Mouse (Mus musculus): ENCODE measurements around the gene Hrh1. TPM values are rescaled to one million over a fixed set of nuclear protein-coding genes. Genes with fewer than 3 reads are reported as not detected.

The Hrh1 gene
- polyA plus RNA-seq, 1 experiment from 2014 or later: not detected

- peaks cover 15% of the 10 kb centered on the region; the same call in 1 of the 2 replicates for H3K4me1 ChIP-seq
- ATAC-seq (ENCODE audit: extremely low read depth, insufficient number of reproducible peaks, low FRiP score, low TSS enrichment): no peak
- H3K27me3 ChIP-seq (replicated peaks): 0 out of 2 replicates have a peak, but pooled peaks cover 4% of the 10 kb centered on the region
- H3K9ac ChIP-seq: no peak overlapping the region
- WGBS: 70% methylated on average over 5 of the region's 5 CpGs
- no peak overlapping the region for H3K27ac ChIP-seq (replicated peaks)
- H3K4me2 ChIP-seq: no peak overlapping the region
- peaks cover 2% of the 10 kb centered on the region; the same call in 1 of the 2 replicates for H3K9me3 ChIP-seq
- no peaks in the 10 kb centered on the region for H3K36me3 ChIP-seq
- H3K4me3 ChIP-seq: no peak overlapping the region
These were observed 36.8 kb downstream of the Hrh1 start for GRCm38 (mm10) chr6:114434524-114434923.

- H3K36me3 ChIP-seq: no peaks in the 10 kb centered on the region
- H3K4me3 ChIP-seq: no peak overlapping the region
- whole genome bisulfite sequencing: 47% methylated on average over 2 of the region's 2 CpGs
- H3K27me3 ChIP-seq (replicated peaks): 0 out of 2 replicates have a peak, but pooled peaks cover 2% of the 10 kb centered on the region
- no peak overlapping the region for H3K4me2 ChIP-seq
- H3K9ac ChIP-seq: no peak overlapping the region
- no peaks in the 10 kb centered on the region for H3K4me1 ChIP-seq
- no peak for ATAC-seq (ENCODE audit: extremely low read depth, insufficient number of reproducible peaks, low FRiP score, low TSS enrichment)
- H3K9me3 ChIP-seq: peaks cover 11% of the 10 kb centered on the region
- H3K27ac ChIP-seq (replicated peaks): no peak overlapping the region
These were observed 42.6 kb downstream of the Hrh1 start for GRCm38 (mm10) chr6:114440302-114440701.

- no peak overlapping the region for H3K27ac ChIP-seq (replicated peaks)
- no peaks in the 10 kb centered on the region for H3K4me1 ChIP-seq
- no peak for ATAC-seq (ENCODE audit: extremely low read depth, insufficient number of reproducible peaks, low FRiP score, low TSS enrichment)
- no peak overlapping the region for H3K9ac ChIP-seq
- H3K4me3 ChIP-seq: no peak overlapping the region
- 46% methylated on average over 10 of the region's 10 CpGs for whole genome bisulfite sequencing
- H3K9me3 ChIP-seq: peaks cover 11% of the 10 kb centered on the region
- H3K36me3 ChIP-seq: no peaks in the 10 kb centered on the region
- H3K4me2 ChIP-seq: no peak overlapping the region
- H3K27me3 ChIP-seq (replicated peaks): no peaks in the 10 kb centered on the region
These were observed 43.2 kb downstream of the Hrh1 start for GRCm38 (mm10) chr6:114440788-114441453.

GRCm38 (mm10) chr6:114444247-114444844 is 46.6 kb downstream of the Hrh1 start:
- Histone ChIP-seq H3K4me1 (no peaks in the 10 kb centered on the region), H3K4me3 (no peak overlapping the region), H3K27ac (replicated peaks) (no peak overlapping the region), H3K9me3 (peaks cover 11% of the 10 kb centered on the region), H3K36me3 (no peaks in the 10 kb centered on the region), H3K27me3 (replicated peaks) (0 out of 2 replicates have a peak, but pooled peaks cover 20% of the 10 kb centered on the region), H3K4me2 (no peak overlapping the region), H3K9ac (no peak overlapping the region)
- WGBS: 86% methylated on average over 1 of the region's 1 CpGs
- ATAC-seq (ENCODE audit: extremely low read depth, insufficient number of reproducible peaks, low FRiP score, low TSS enrichment): no peak

- H3K27me3 ChIP-seq (replicated peaks): 0 out of 2 replicates have a peak, but pooled peaks cover 20% of the 10 kb centered on the region
- no peaks in the 10 kb centered on the region for H3K36me3 ChIP-seq
- no peak overlapping the region for H3K4me2 ChIP-seq
- no peak overlapping the region for H3K27ac ChIP-seq (replicated peaks)
- no peak for ATAC-seq (ENCODE audit: extremely low read depth, insufficient number of reproducible peaks, low FRiP score, low TSS enrichment)
- no peak overlapping the region for H3K9ac ChIP-seq
- H3K4me3 ChIP-seq: no peak overlapping the region
- H3K9me3 ChIP-seq: peaks cover 4% of the 10 kb centered on the region; the same call in 1 of the 2 replicates
- WGBS: 57% methylated on average over 3 of the region's 3 CpGs
- H3K4me1 ChIP-seq: no peaks in the 10 kb centered on the region
These were observed 47.2 kb downstream of the Hrh1 start for GRCm38 (mm10) chr6:114444976-114445375.

- Histone ChIP-seq H3K9me3 (no peaks in the 10 kb centered on the region), H3K4me2 (no peak overlapping the region), H3K27ac (replicated peaks) (no peak overlapping the region), H3K27me3 (replicated peaks) (0 out of 2 replicates have a peak, but pooled peaks cover 20% of the 10 kb centered on the region), H3K9ac (no peak overlapping the region), H3K4me1 (peaks cover 6% of the 10 kb centered on the region), H3K36me3 (no peaks in the 10 kb centered on the region), H3K4me3 (no peak overlapping the region)
- 50% methylated on average over 9 of the region's 9 CpGs for WGBS
- ATAC-seq (ENCODE audit: extremely low read depth, insufficient number of reproducible peaks, low FRiP score, low TSS enrichment): no peak
These were observed 51.2 kb downstream of the Hrh1 start for GRCm38 (mm10) chr6:114448888-114449287.

- no peaks in the 10 kb centered on the region for H3K36me3 ChIP-seq
- no peak overlapping the region for H3K4me2 ChIP-seq
- H3K9ac ChIP-seq: no peak overlapping the region
- WGBS: 83% methylated on average over 4 of the region's 4 CpGs
- peaks cover 12% of the 10 kb centered on the region for H3K4me1 ChIP-seq
- H3K4me3 ChIP-seq: no peak overlapping the region
- no peaks in the 10 kb centered on the region for H3K27me3 ChIP-seq (replicated peaks)
- no peak overlapping the region for H3K27ac ChIP-seq (replicated peaks)
- 0 out of 2 replicates have a peak, but pooled peaks cover 4% of the 10 kb centered on the region for H3K9me3 ChIP-seq
- no peak for ATAC-seq (ENCODE audit: extremely low read depth, insufficient number of reproducible peaks, low FRiP score, low TSS enrichment)
These were observed 57.5 kb downstream of the Hrh1 start for GRCm38 (mm10) chr6:114455267-114455666.

- H3K9me3 ChIP-seq: peaks cover 8% of the 10 kb centered on the region; the same call in 1 of the 2 replicates
- H3K4me1 ChIP-seq: peaks cover 12% of the 10 kb centered on the region
- H3K4me2 ChIP-seq: no peak overlapping the region
- no peaks in the 10 kb centered on the region for H3K27me3 ChIP-seq (replicated peaks)
- ATAC-seq (ENCODE audit: extremely low read depth, insufficient number of reproducible peaks, low FRiP score, low TSS enrichment): no peak
- no peak overlapping the region for H3K9ac ChIP-seq
- no peak overlapping the region for H3K27ac ChIP-seq (replicated peaks)
- H3K36me3 ChIP-seq: no peaks in the 10 kb centered on the region
- WGBS: 55% methylated on average over 12 of the region's 12 CpGs
- no peak overlapping the region for H3K4me3 ChIP-seq
These were observed 58.7 kb downstream of the Hrh1 start for GRCm38 (mm10) chr6:114456255-114457042.

- H3K36me3 ChIP-seq: no peaks in the 10 kb centered on the region
- no peak overlapping the region for H3K27ac ChIP-seq (replicated peaks)
- no peak for ATAC-seq (ENCODE audit: extremely low read depth, insufficient number of reproducible peaks, low FRiP score, low TSS enrichment)
- H3K4me3 ChIP-seq: no peak overlapping the region
- 65% methylated on average over 3 of the region's 3 CpGs for WGBS
- H3K9ac ChIP-seq: no peak overlapping the region
- H3K27me3 ChIP-seq (replicated peaks): peaks cover 5% of the 10 kb centered on the region; the same call in 1 of the 2 replicates
- peaks cover 10% of the 10 kb centered on the region for H3K4me1 ChIP-seq
- H3K4me2 ChIP-seq: no peak overlapping the region
- H3K9me3 ChIP-seq: peaks cover 9% of the 10 kb centered on the region; the same call in 1 of the 2 replicates
These were observed 59.6 kb downstream of the Hrh1 start for GRCm38 (mm10) chr6:114457299-114457698.

GRCm38 (mm10) chr6:114458191-114458590 is 60.5 kb downstream of the Hrh1 start:
- peaks cover 9% of the 10 kb centered on the region; the same call in 1 of the 2 replicates for H3K27me3 ChIP-seq (replicated peaks)
- ATAC-seq (ENCODE audit: extremely low read depth, insufficient number of reproducible peaks, low FRiP score, low TSS enrichment): no peak
- no peak overlapping the region for H3K27ac ChIP-seq (replicated peaks)
- H3K4me1 ChIP-seq: 0 out of 2 replicates have a peak, but pooled peaks cover 6% of the 10 kb centered on the region
- H3K4me2 ChIP-seq: no peak overlapping the region
- no peak overlapping the region for H3K9ac ChIP-seq
- WGBS: 60% methylated on average over 5 of the region's 5 CpGs
- peaks cover 9% of the 10 kb centered on the region; the same call in 1 of the 2 replicates for H3K9me3 ChIP-seq
- H3K36me3 ChIP-seq: no peaks in the 10 kb centered on the region
- no peak overlapping the region for H3K4me3 ChIP-seq

- H3K27me3 ChIP-seq (replicated peaks): peaks cover 19% of the 10 kb centered on the region
- 0 out of 2 replicates have a peak, but pooled peaks cover 6% of the 10 kb centered on the region for H3K4me1 ChIP-seq
- no peak overlapping the region for H3K4me3 ChIP-seq
- H3K9ac ChIP-seq: no peak overlapping the region
- no peaks in the 10 kb centered on the region for H3K36me3 ChIP-seq
- WGBS: 78% methylated on average over 2 of the region's 2 CpGs
- H3K27ac ChIP-seq (replicated peaks): no peak overlapping the region
- H3K4me2 ChIP-seq: no peak overlapping the region
- H3K9me3 ChIP-seq: peaks cover 9% of the 10 kb centered on the region; the same call in 1 of the 2 replicates
- no peak for ATAC-seq (ENCODE audit: extremely low read depth, insufficient number of reproducible peaks, low FRiP score, low TSS enrichment)
These were observed 62.2 kb downstream of the Hrh1 start for GRCm38 (mm10) chr6:114459969-114460368.

All from heart, embryonic 13.5 days (tissue).